Mouse (Mus musculus): ENCODE measurements around the gene Klhdc3. TPM values are rescaled to one million over a fixed set of nuclear protein-coding genes. Genes with fewer than 3 reads are reported as not detected.

Klhdc3 gene
- polyA plus RNA-seq, 1 experiment from 2014 or later: 131 TPM

DNA sequence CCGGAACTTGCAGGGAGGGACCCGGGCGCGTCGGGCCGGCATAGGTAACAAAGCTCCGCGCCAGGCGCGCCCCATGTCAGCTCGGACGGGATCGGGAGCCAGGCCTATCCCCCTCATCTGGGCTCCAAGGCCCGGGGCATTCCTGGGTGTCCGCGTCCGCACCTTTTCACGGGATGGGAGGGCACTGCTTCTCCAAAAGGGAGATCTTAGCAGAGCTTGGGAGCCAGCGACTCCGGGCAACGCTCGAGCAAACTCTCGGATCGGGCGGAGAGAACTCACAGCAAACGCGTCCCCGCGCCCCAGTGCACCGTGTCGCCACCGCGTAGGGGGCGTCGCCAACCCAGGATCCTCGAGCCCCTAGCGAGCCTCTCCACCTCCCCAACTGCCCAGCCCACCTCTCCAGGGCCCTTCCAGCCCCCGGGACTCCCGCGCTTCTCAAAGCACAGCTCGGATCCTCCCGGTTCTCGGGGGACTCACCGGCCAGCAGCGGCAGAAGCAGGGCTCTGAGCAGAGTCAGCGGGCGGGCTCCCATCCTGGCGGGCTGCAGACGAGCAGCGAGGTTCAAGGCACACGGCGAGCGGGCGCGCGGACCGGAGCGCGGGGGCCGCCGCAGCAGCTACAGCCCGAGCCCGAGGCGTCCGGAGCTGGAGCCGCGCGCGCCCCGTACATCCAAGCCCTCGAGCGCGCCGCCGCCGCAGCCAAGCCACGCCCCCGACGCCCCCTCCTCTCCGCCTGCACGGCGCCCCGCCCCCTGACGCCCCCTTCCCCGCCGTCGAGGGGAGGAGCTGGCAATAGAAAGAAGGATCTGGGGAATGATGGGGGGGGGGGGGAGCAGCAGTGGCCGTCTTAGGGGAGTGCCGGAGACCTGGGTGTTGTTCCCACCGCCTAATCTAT is 51.7 kb downstream of the Klhdc3 start, which contains the start of gene Ptk7:
Ptk7 (minus strand) TSS at position 714 of the 894 bp plus-strand sequence.
- Histone ChIP-seq H3K36me3 (peaks cover 30% of the 10 kb centered on the region), H3K27ac (replicated peaks) (peak within 1 kb of the TSS; percentile 90), H3K9ac (replicated peaks) (peak within 1 kb of the TSS; percentile 97), H3K9me3 (no peaks in the 10 kb centered on the region), H3K4me2 (replicated peaks) (peak within 1 kb of the TSS; percentile 83), H3K27me3 (no peaks in the 10 kb centered on the region), H3K4me3 (peak within 1 kb of the TSS; percentile 90), H3K4me1 (peaks cover 39% of the 10 kb centered on the region)
- ATAC-seq (ENCODE audit: low FRiP score, low read depth): peak; percentile 75
- WGBS: under 1% methylated on average over 75 of the region's 90 CpGs

DNA sequence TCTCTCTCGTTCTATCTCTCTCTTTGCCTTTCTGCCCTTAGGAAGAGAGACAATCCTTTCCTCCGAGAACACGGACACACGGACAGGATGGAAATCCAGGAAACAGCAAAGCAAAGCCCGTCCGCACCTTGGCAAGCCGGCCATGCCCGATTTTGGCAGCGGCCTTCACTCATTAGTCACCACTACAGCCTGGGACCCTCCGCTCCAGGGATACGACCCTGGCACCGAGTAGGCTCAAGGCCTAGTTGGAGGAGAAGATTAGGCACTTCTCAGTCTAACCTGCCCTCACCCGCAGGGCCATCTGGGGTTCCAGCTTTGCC is 52.3 kb downstream of the Klhdc3 start:
- peaks cover 45% of the 10 kb centered on the region for H3K4me1 ChIP-seq
- WGBS: 0% methylated on average over 13 of the region's 13 CpGs
- ATAC-seq (ENCODE audit: low FRiP score, low read depth): no peak

DNA sequence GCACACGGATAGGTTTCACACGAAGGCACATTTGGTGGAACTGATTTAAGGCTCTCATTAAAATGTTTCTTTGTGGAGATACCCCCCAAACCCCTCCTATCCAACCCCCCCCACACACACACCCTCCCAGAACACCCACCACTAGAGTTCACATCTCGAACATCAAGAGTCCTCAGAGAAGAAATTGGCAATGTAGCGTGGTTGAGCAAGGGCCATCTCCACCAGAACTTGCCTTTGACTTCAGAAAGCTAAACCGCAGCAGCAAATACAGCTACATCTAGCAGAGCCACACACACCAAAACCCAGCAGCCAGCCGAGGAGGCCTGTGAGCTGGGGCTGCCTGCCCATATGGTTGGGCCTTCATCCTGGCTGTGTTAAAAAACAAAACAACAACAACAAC is 53.3 kb downstream of the Klhdc3 start:
- peak overlapping the region; percentile 97 for H3K9ac ChIP-seq (replicated peaks)
- no peaks in the 10 kb centered on the region for H3K27me3 ChIP-seq
- WGBS: 74% methylated on average over 6 of the region's 6 CpGs
- H3K27ac ChIP-seq (replicated peaks): no peak overlapping the region
- peak overlapping the region; percentile 90 for H3K4me3 ChIP-seq
- H3K4me2 ChIP-seq (replicated peaks): peak overlapping the region; percentile 83
- peaks cover 14% of the 10 kb centered on the region for H3K36me3 ChIP-seq
- no peaks in the 10 kb centered on the region for H3K9me3 ChIP-seq
- peaks cover 54% of the 10 kb centered on the region for H3K4me1 ChIP-seq
- no peak for ATAC-seq (ENCODE audit: low FRiP score, low read depth)

More for the DNA sequence above, 52.3 kb downstream of the Klhdc3 start:
- Histone ChIP-seq H3K36me3 (peaks cover 24% of the 10 kb centered on the region), H3K9me3 (no peaks in the 10 kb centered on the region), H3K4me3 (peak overlapping the region; percentile 90), H3K9ac (replicated peaks) (peak overlapping the region; percentile 97), H3K27ac (replicated peaks) (peak overlapping the region; percentile 90), H3K27me3 (no peaks in the 10 kb centered on the region), H3K4me2 (replicated peaks) (peak overlapping the region; percentile 83)

DNA sequence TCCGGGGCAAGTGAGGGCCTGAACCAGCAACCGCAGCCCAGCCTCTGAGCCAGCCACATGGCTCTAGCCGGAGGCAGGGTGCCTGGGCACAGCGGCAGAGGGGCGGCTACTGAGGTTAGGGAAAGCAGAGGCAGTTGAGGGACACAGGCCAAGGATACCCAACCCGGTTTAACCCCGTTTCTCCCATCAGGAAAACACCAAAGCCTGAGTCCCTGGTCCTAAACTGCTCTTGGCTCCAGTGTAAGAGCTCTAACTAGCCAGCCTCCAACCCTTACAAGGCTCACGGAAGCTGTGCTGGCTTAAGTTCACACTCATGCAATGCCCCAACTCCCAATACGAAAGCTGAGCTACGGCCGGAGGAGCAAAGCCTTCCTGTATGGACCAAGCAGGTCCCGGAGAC is 56.1 kb downstream of the Klhdc3 start:
- Histone ChIP-seq H3K9me3 (no peaks in the 10 kb centered on the region), H3K4me2 (replicated peaks) (0 out of 2 replicates have a peak overlapping the region, but pooled peaks have one; percentile 9), H3K9ac (replicated peaks) (peak overlapping the region; percentile 28), H3K36me3 (no peaks in the 10 kb centered on the region), H3K27ac (replicated peaks) (peak overlapping the region; percentile 42; the same call in 1 of the 2 replicates), H3K4me1 (peaks cover 50% of the 10 kb centered on the region), H3K4me3 (no peak overlapping the region), H3K27me3 (no peaks in the 10 kb centered on the region)
- 76% methylated on average over 12 of the region's 12 CpGs for WGBS
- no peak for ATAC-seq (ENCODE audit: low FRiP score, low read depth)

Other genes starting within 250 kb of the Klhdc3 start
- gene Slc22a7, start 242.5 kb downstream of the Klhdc3 start, polyA plus RNA-seq (2016; fragmentation: Nextera tagmentation; extraction: Ambion mirVana): not detected in 2 replicates
- gene Ttbk1, start 193.2 kb downstream of the Klhdc3 start, polyA plus RNA-seq (2016; fragmentation: Nextera tagmentation; extraction: Ambion mirVana): 5.0 and 5.5 TPM in 2 replicates
- gene Dnph1, start 184.2 kb downstream of the Klhdc3 start, polyA plus RNA-seq (2016; fragmentation: Nextera tagmentation; extraction: Ambion mirVana): 53.1 and 58.0 TPM in 2 replicates
- gene Cul9, start 134.5 kb downstream of the Klhdc3 start, polyA plus RNA-seq (2016; fragmentation: Nextera tagmentation; extraction: Ambion mirVana): 14.3 and 15.2 TPM in 2 replicates
- gene Srf, start 124.7 kb downstream of the Klhdc3 start, polyA plus RNA-seq (2016; fragmentation: Nextera tagmentation; extraction: Ambion mirVana): 6.6 and 8.1 TPM in 2 replicates
- 57.1 and 63.4 TPM in 2 replicates for gene Ptk7, start 51.4 kb downstream of the Klhdc3 start, polyA plus RNA-seq (2016; fragmentation: Nextera tagmentation; extraction: Ambion mirVana)
- 43.6 and 44.7 TPM in 2 replicates for gene Klc4, start 34.9 kb downstream of the Klhdc3 start, polyA plus RNA-seq (2016; fragmentation: Nextera tagmentation; extraction: Ambion mirVana)
- gene Mrpl2, start 34.7 kb downstream of the Klhdc3 start, polyA plus RNA-seq (2016; fragmentation: Nextera tagmentation; extraction: Ambion mirVana): 73.9 and 88.4 TPM in 2 replicates
- 48.3 and 49.0 TPM in 2 replicates for gene Cul7, start 30.6 kb downstream of the Klhdc3 start, polyA plus RNA-seq (2016; fragmentation: Nextera tagmentation; extraction: Ambion mirVana)
- gene Rrp36, start 6.6 kb downstream of the Klhdc3 start, polyA plus RNA-seq (2016; fragmentation: Nextera tagmentation; extraction: Ambion mirVana): 54.1 and 56.0 TPM in 2 replicates
- 159 and 175 TPM in 2 replicates for gene Mea1, start 2.1 kb downstream of the Klhdc3 start, polyA plus RNA-seq (2016; fragmentation: Nextera tagmentation; extraction: Ambion mirVana)
- 111 and 113 TPM in 2 replicates for gene Ppp2r5d, start 24.2 kb upstream of the Klhdc3 start, polyA plus RNA-seq (2016; fragmentation: Nextera tagmentation; extraction: Ambion mirVana)
- gene Pex6, start 30.5 kb upstream of the Klhdc3 start, polyA plus RNA-seq (2016; fragmentation: Nextera tagmentation; extraction: Ambion mirVana): 33.7 and 36.0 TPM in 2 replicates
- gene Gnmt, start 48.3 kb upstream of the Klhdc3 start, polyA plus RNA-seq (2016; fragmentation: Nextera tagmentation; extraction: Ambion mirVana): 0.52 and 0.75 TPM in 2 replicates
- 54.1 and 54.6 TPM in 2 replicates for gene Cnpy3, start 71.3 kb upstream of the Klhdc3 start, polyA plus RNA-seq (2016; fragmentation: Nextera tagmentation; extraction: Ambion mirVana)
- 0.55 and 0.65 TPM in 2 replicates for gene Ptcra, start 82.8 kb upstream of the Klhdc3 start, polyA plus RNA-seq (2016; fragmentation: Nextera tagmentation; extraction: Ambion mirVana)
- 48.5 and 55.0 TPM in 2 replicates for gene 2310039H08Rik, start 91.7 kb upstream of the Klhdc3 start, polyA plus RNA-seq (2016; fragmentation: Nextera tagmentation; extraction: Ambion mirVana)
- 150 and 161 TPM in 2 replicates for gene Rpl7l1, start 101.8 kb upstream of the Klhdc3 start, polyA plus RNA-seq (2016; fragmentation: Nextera tagmentation; extraction: Ambion mirVana)
- 7.8 and 7.9 TPM in 2 replicates for gene Bicral, start 177.6 kb upstream of the Klhdc3 start, polyA plus RNA-seq (2016; fragmentation: Nextera tagmentation; extraction: Ambion mirVana)
- 68.4 and 75.1 TPM in 2 replicates for gene Tbcc, start 209.8 kb upstream of the Klhdc3 start, polyA plus RNA-seq (2016; fragmentation: Nextera tagmentation; extraction: Ambion mirVana)
- not detected in 2 replicates for gene Prph2, start 229.5 kb upstream of the Klhdc3 start, polyA plus RNA-seq (2016; fragmentation: Nextera tagmentation; extraction: Ambion mirVana)